Mouse (Mus musculus): Measurements from ENCODE around the gene Dpp6. TPM values are rescaled to one million over a fixed set of nuclear protein-coding genes. Genes with fewer than 3 reads are reported as not detected.

Dpp6 gene
- total RNA-seq, 2 experiments from 2014 or later: 0.25 to 0.49 TPM

DNA sequence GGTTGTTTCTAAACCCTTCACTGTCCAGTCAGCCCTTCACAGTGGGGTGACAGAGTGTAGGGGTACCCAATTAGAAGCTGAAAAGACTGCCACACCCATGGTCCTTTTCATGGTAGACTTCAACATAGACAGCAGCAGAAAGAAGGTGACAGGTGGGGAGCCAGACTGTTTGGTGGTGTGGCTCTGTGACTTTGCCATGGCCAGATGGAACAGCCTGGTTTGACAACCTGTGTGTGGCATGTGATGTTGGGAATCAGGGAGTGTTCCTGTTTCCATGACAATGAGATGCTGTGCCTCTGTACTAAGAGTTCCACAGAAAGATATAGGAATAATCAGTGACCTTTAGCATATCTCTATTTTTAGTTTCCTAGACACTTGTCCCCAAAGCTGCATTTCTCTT is 386.1 kb downstream of the Dpp6 start:
- DNase-seq: no peak

DNA sequence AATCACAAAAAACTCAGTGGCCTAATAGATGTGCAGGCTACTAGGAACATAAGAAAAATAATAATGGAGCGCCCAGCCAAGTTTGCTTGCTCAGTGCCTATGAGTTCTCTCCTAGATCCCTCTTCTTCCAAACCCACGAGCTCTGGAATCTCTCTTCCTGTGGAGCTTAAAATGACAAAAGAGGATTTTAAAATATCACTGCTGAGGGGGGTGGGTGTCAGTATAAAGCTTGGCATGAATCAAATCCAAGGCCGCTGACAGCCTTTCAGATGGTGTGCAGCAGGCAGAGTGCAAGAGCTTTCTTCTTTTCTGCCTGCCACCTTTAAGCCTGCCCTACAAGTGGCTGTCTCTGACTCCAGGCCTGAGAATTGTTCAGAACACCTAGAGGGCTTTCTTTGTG is 387.7 kb downstream of the Dpp6 start:
- no peak for DNase-seq

GRCm38 (mm10) chr5:27205754-27206153 is 388.8 kb downstream of the Dpp6 start:
- DNase-seq: no peak

- DNase-seq: no peak
Measured at GRCm38 (mm10) chr5:27206213-27206612, 389.2 kb downstream of the Dpp6 start.

DNA sequence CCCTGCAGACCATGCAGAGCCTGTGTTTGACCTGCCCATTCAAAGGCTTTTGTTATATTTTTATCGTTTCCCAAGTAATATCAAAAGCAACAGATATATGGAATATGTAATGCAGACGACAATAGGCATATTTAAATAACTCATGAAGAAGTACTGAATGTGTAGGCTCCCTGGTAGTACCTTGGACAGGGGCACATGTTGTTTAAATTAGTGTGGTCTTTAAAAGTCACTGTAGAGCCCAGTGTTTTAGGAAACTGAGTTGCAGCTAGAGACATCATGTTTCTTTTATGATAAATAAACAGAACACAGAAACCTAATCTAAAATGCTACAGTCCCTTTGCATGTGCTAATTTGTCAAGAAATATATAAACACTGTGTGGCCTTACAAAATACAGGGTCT is 403.1 kb downstream of the Dpp6 start:
- DNase-seq: no peak

- no peak for DNase-seq
Measured at GRCm38 (mm10) chr5:27242078-27242477, 425.1 kb downstream of the Dpp6 start.

GRCm38 (mm10) chr5:27243226-27243625 is 426.2 kb downstream of the Dpp6 start:
- no peak for DNase-seq

GRCm38 (mm10) chr5:27247793-27248192 is 430.8 kb downstream of the Dpp6 start:
- no peak for DNase-seq

DNA sequence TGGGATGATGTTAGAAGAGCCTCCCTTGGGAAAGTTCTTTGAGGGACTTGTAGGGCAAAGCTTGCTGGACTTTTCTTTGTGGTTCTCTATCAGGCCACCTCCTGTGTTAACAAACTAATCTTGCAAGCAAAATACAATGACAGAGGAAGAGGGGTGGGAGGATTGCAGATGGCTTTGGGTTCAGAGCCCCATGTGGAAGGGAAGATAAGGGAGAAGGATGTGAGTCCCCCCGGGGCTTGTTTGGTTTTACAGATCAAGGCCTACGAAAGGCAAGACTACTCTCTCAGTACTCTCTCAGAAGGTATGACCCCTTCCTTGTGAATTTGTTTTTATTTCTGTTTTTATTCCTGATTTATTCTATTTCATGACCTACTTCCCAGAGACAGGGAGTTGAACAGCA is 431.7 kb downstream of the Dpp6 start:
- DNase-seq: no peak

DNA sequence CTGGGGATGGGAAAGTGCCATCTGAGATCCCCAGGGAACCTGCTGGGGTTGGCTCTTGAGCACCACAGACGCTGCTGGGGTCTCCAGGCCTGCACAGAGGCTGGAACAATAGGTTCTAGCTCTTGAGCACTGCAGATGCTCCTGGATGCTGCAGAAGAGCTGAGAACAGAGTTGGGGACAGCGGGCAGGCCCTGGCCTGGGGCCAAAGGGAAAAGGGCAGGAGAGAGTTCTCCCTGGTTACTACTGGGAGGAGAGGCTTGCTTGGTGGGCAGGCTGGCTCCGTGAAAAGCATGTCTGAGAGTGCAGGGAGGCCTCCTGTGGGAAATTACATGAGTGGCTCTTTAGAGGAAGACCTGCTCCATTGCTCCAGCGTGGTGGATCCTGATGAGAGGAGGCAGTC is 432.9 kb downstream of the Dpp6 start:
- DNase-seq: no peak

- no peak for DNase-seq
Measured at GRCm38 (mm10) chr5:27250906-27251305, 433.9 kb downstream of the Dpp6 start.

DNA sequence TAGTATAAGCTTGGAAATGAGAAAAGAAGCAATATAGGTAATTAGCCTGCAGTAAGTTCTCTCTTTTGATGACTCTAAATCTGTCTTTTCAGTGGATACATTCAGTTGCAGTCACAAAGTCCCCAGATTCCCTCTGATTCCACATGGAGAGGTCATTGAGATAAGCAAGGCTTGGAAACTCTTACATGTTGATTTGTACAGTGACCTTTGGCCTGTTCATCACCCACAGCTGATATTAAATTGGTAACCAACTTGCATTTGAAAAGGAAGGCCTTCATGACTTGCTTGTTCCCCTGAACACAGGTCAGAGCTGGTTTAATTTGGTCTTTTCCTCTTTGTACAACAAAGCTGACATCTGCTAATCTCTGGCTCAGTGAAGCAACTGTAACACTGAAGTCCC is 434.4 kb downstream of the Dpp6 start:
- no peak for DNase-seq

DNA sequence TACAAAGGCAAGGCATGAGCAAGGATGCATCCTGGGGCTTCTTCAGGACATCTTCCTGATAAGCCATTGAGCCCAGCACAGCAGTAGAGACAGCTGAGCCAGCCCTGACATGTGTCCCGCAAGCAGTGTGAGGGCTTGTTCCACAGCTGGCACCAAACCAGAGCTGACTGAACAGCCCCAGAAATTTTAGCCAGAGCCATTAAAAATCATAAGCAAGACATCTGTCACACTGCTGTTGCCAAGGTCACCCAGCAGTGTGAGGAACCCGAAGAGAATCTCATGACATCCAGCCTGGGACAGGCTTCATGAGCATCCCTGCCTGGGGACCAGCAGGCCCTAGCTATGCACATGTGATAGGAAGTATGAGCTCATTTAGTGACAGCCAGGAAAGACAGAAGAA is 438.2 kb downstream of the Dpp6 start:
- no peak for DNase-seq

DNA sequence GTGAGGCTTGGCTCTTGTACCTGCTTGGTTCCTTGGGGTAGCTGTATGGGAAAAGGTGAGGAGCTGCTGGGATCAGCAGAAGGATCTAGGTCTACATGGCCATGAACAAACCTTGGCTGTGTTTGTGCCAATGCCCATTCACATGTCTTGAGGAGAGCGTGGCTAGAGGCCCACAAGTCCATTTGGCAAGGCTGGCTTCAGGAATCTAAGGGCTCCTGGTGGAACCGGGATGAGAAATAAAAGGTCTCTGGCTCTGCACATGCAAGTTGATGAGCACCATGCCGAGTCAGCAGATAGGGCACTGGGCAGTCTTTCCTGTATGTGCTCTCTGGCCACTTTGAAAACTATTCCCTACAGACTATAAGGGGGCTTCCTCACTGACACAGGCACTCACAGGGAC is 441.6 kb downstream of the Dpp6 start:
- DNase-seq: no peak

- DNase-seq: no peak
Measured at GRCm38 (mm10) chr5:27261746-27262727, 445.0 kb downstream of the Dpp6 start.

DNA sequence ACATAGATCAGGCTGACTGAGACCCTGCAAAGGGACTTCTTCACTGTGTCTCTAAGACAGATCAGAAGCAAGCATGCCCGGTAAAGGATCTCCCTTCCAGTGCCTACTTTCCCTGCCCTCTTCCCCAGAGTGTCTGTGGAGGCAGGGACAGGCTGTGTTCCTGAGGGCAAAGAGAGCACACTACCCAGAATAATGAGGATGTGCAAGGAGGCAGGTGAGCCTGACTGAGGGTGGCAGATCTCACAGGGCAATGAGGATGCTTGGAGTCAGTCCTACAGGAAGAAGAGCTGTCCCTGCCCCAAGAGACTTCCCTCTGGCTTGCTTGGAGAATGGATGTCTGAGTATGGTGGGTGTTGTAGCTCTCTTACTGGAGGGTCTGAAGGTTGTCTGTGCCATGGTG is 445.7 kb downstream of the Dpp6 start:
- DNase-seq: no peak

GRCm38 (mm10) chr5:27265281-27265680 is 448.3 kb downstream of the Dpp6 start:
- DNase-seq: no peak

GRCm38 (mm10) chr5:27271336-27271735 is 454.3 kb downstream of the Dpp6 start:
- no peak for DNase-seq

DNA sequence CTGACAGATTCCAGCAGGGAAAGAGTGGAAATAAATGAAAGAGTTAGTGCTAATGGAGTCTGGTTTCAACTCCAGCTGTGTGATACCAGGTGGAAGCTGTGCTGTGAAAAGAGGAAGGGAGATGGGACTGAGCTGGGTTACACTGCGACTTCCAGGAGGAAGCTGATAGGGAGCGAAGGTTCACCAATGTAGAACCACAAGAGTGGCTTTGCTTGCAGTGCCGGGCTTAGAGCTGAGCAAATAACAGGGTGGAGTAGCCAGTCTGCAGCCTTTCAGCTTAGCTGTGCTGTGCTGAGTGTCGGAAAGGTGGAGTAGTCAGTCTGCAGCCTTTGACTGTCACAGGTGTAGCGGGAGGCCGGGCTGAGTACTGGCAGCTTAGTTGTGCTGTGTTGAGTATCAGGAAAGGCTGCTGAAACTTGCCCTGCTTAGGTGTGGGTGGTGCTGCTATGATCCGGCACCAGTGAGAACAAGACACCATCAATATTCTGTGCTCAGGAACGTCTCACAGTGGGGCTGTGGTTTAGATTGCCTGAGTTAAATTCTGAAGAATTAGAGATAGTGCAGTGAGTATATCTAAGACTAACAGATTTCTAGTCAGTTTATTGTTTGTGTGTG is 457.9 kb downstream of the Dpp6 start:
- no peak for DNase-seq

DNA sequence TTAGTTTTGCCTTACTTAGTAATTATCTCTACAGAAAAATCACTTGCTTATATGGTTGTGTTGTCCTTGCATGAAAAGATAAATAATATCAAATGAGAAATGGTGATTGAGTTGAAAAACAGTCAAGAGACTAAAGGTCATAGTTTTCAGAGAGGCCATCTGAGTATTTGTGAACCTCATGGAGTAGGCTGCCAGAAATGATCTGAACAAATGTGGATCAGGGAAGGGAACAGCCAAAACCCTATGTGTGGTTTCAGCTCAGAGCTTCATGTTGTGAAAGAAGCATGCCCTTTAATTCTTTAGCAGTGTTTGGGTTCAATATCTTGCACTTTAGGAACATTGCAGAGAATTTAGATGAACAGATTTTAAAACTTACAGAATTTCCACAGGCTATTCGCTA is 458.9 kb downstream of the Dpp6 start:
- no peak for DNase-seq

GRCm38 (mm10) chr5:27278120-27278645 is 461.2 kb downstream of the Dpp6 start:
- no peak for DNase-seq

DNA sequence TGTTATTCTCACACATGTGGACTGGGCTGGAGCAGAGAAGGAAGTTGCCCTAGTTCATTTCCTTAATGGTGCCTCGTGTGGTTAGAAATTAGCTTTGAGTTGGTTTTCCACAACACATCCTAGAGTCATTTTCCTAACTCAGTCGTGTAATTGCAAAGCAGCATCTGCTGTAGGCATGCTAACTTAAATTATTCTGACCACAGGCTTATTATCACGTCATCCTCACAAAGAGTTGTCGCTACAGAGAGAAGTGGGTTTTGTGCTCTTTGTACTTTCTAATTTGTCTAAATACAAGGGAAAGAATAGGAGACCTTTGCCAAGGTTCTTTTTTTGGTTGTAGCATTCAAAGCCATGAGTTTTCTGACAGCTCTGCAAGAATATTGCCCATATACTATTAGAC is 469.9 kb downstream of the Dpp6 start:
- DNase-seq: no peak

DNA sequence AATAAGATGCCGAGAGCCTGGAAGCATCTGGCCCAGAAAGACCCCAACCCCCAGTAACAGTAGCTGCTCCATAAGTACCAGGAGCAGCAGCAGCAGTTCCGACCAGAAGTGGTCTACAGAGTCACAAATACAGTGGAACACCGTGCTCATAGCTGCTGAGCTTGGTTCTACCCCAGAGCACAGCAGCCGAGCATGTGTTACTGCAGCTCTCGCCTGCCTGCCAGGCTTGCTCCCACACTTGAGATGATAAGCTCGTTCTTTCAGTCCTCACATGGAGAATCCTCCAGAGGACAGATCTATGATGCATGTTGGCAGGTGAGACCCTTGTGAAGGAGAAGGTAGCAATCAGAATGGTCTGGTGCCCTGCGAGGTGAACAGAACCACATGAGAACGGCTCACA is 474.4 kb downstream of the Dpp6 start:
- no peak for DNase-seq

DNA sequence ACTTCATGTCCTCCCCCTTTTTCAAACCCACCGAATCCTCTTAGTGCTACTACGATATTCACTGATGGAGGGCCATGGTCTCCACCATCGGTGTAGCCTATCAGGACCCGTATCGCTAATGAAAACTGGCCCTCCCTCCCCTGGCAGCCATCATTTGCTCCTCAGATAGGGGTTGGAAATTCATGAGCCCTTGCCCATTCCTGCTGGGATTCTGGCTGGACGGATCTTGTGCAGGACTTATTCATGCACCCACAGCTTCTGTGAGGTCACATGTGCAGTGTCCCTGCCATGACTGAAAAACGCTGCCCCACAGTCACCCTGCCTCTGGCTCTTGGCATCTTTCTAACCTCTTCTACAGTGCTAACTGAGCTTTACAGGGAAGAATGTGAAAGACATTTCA is 475.2 kb downstream of the Dpp6 start:
- DNase-seq: no peak
